Mouse (Mus musculus) intestine, postnatal 0 days (tissue): ENCODE measurements around the gene Arhgap45. TPM values are rescaled to one million over a fixed set of nuclear protein-coding genes. Genes with fewer than 3 reads are reported as not detected.

Source experiments
- ATAC-seq: fragments of 200-750 bp; cut with Nextera tagmentation; 2 replicates; pipeline ENCODE4 v1.8.0; 2017; ENCODE audit warnings: mild to moderate bottlenecking, moderate TSS enrichment, moderate library complexity
- H3K27ac ChIP-seq: fragments of 300-500 bp; sonication (generic); 2 replicates; pipeline ENCODE4 v1.5.1; 2014; ENCODE audit warnings: mild to moderate bottlenecking, low read depth, low read length, moderate library complexity
- H3K27me3 ChIP-seq: fragments of 300-500 bp; sonication (generic); replicated peaks from 2 replicates; pipeline ENCODE4 v1.6.1; 2014; ENCODE audit warnings: low read length, mixed read lengths; ENCODE audit not compliant: control insufficient read depth, insufficient read depth
- H3K36me3 ChIP-seq: fragments of 300-500 bp; sonication (generic); 2 replicates; pipeline ENCODE4 v1.6.1; 2014; ENCODE audit warnings: mild to moderate bottlenecking, moderate library complexity; ENCODE audit not compliant: control insufficient read depth, insufficient read depth
- H3K4me1 ChIP-seq: fragments of 300-500 bp; sonication (generic); replicated peaks from 2 replicates; pipeline ENCODE4 v1.6.1; 2014; ENCODE audit warnings: antibody characterized with exemption, low read length, mixed read lengths; ENCODE audit not compliant: control insufficient read depth, insufficient read depth
- H3K4me2 ChIP-seq: fragments of 300-500 bp; sonication (generic); replicated peaks from 2 replicates; pipeline ENCODE4 v1.6.1; 2014; ENCODE audit warnings: low read depth, mild to moderate bottlenecking, moderate library complexity
- H3K4me3 ChIP-seq: fragments of 300-500 bp; sonication (generic); 2 replicates; pipeline ENCODE4 v1.5.1; 2014; ENCODE audit warnings: low read depth, low read length
- H3K9ac ChIP-seq: fragments of 300-500 bp; sonication (generic); 2 replicates; pipeline ENCODE4 v1.6.1; 2014; ENCODE audit warnings: mild to moderate bottlenecking, low read depth, low read length
- H3K9me3 ChIP-seq: fragments of 300-500 bp; sonication (generic); 2 replicates; pipeline ENCODE4 v1.6.1; 2016; ENCODE audit warnings: mixed run types; ENCODE audit not compliant: control insufficient read depth
- CTCF ChIP-seq: sonication (generic); IDR thresholded peaks from 2 replicates; pipeline ENCODE4 v1.5.1; 2016; ENCODE audit warnings: low read depth, mild to moderate bottlenecking, control low read depth, antibody characterized with exemption, moderate library complexity
- WGBS: fragments of 180-500 bp; shearing (Covaris S2); extraction: QIAGEN DNeasy Blood & Tissue Kit; methylation state at CpG from one replicate; pipeline ENCODE4 v1.1.7; 2014; 5-methylcytosine and 5-hydroxymethylcytosine counted together
- polyA plus RNA-seq: library from polyadenylated mRNA; unstranded; fragments of >200 nt; fragmentation: Nextera tagmentation; extraction: Ambion mirVana; gene quantifications from 2 replicates; pipeline ENCODE4 v1.2.1, GENCODE M21; 2015

Gene Arhgap45
- polyA plus RNA-seq, 1 experiment from 2014 or later: 1.2 TPM

- Histone ChIP-seq H3K27me3 (0 out of 2 replicates have a peak, but pooled peaks cover 3% of the 10 kb centered on the region), H3K9me3 (no peaks in the 10 kb centered on the region), H3K4me1 (no peaks in the 10 kb centered on the region), H3K9ac (no peak overlapping the region), H3K27ac (no peak overlapping the region), H3K36me3 (no peaks in the 10 kb centered on the region), H3K4me2 (no peak overlapping the region), H3K4me3 (no peak overlapping the region)
- TF ChIP-seq CTCF: peak; percentile 22; the same call in 1 of the 2 replicates
- WGBS: 79% methylated on average over 18 of the region's 18 CpGs
- no peak for ATAC-seq
Measured at GRCm38 (mm10) chr10:80020603-80021319, 4.3 kb downstream of the Arhgap45 start.

- H3K27me3 ChIP-seq: 0 out of 2 replicates have a peak, but pooled peaks cover 3% of the 10 kb centered on the region
- H3K4me1 ChIP-seq: no peaks in the 10 kb centered on the region
- H3K9ac ChIP-seq: no peak overlapping the region
- no peak overlapping the region for H3K4me3 ChIP-seq
- H3K36me3 ChIP-seq: no peaks in the 10 kb centered on the region
- no peak for ATAC-seq
- WGBS: 77% methylated on average over 13 of the region's 13 CpGs
- H3K27ac ChIP-seq: no peak overlapping the region
- H3K4me2 ChIP-seq: no peak overlapping the region
- H3K9me3 ChIP-seq: no peaks in the 10 kb centered on the region
- TF ChIP-seq CTCF: no peak
Measured at GRCm38 (mm10) chr10:80021320-80021641, 4.8 kb downstream of the Arhgap45 start.

- Histone ChIP-seq H3K4me3 (no peak overlapping the region), H3K27me3 (0 out of 2 replicates have a peak, but pooled peaks cover 3% of the 10 kb centered on the region), H3K27ac (no peak overlapping the region), H3K9ac (no peak overlapping the region), H3K9me3 (no peaks in the 10 kb centered on the region), H3K36me3 (no peaks in the 10 kb centered on the region), H3K4me2 (no peak overlapping the region), H3K4me1 (no peaks in the 10 kb centered on the region)
- no peak for ATAC-seq
- no peak for TF ChIP-seq CTCF
- 85% methylated on average over 12 of the region's 12 CpGs for WGBS
Measured at GRCm38 (mm10) chr10:80022164-80022563, 5.7 kb downstream of the Arhgap45 start.

GRCm38 (mm10) chr10:80022806-80023205 lies 6.4 kb downstream of the Arhgap45 start:
- Histone ChIP-seq H3K36me3 (no peaks in the 10 kb centered on the region), H3K4me1 (0 out of 2 replicates have a peak, but pooled peaks cover 3% of the 10 kb centered on the region), H3K4me3 (no peak overlapping the region), H3K9ac (no peak overlapping the region), H3K9me3 (no peaks in the 10 kb centered on the region), H3K27ac (no peak overlapping the region), H3K4me2 (no peak overlapping the region), H3K27me3 (0 out of 2 replicates have a peak, but pooled peaks cover 3% of the 10 kb centered on the region)
- no peak for TF ChIP-seq CTCF
- WGBS: 94% methylated on average over 8 of the region's 8 CpGs
- no peak for ATAC-seq

- no peak for ATAC-seq
- no peak overlapping the region for H3K4me3 ChIP-seq
- TF ChIP-seq CTCF: no peak
- 0 out of 2 replicates have a peak, but pooled peaks cover 3% of the 10 kb centered on the region for H3K4me1 ChIP-seq
- H3K27ac ChIP-seq: no peak overlapping the region
- H3K4me2 ChIP-seq: no peak overlapping the region
- no peaks in the 10 kb centered on the region for H3K9me3 ChIP-seq
- H3K27me3 ChIP-seq: 0 out of 2 replicates have a peak, but pooled peaks cover 3% of the 10 kb centered on the region
- no peak overlapping the region for H3K9ac ChIP-seq
- 67% methylated on average over 5 of the region's 5 CpGs for WGBS
- no peaks in the 10 kb centered on the region for H3K36me3 ChIP-seq
Measured at GRCm38 (mm10) chr10:80023758-80024157, 7.3 kb downstream of the Arhgap45 start.

GRCm38 (mm10) chr10:80024229-80025043 lies 8.0 kb downstream of the Arhgap45 start:
- 78% methylated on average over 15 of the region's 15 CpGs for WGBS
- Histone ChIP-seq H3K9me3 (no peaks in the 10 kb centered on the region), H3K27ac (no peak overlapping the region), H3K36me3 (no peaks in the 10 kb centered on the region), H3K4me2 (no peak overlapping the region), H3K9ac (no peak overlapping the region), H3K27me3 (0 out of 2 replicates have a peak, but pooled peaks cover under 1% of the 10 kb centered on the region), H3K4me3 (no peak overlapping the region), H3K4me1 (0 out of 2 replicates have a peak, but pooled peaks cover 3% of the 10 kb centered on the region)
- no peak for TF ChIP-seq CTCF
- ATAC-seq: no peak
